Mouse (Mus musculus): ENCODE measurements around the gene Mrpl30.

GRCm38 (mm10) chr1:37867056-37867455, 23.2 kb upstream of the Mrpl30 start:
- TF ChIP-seq EP300 (optimal IDR thresholded peaks at IDR 0.05) (no peak), CTCF (IDR thresholded peaks at IDR 0.05; ENCODE audit: low read depth) (peak; percentile 81)

Data from stomach, postnatal 0 days (tissue).